Mouse (Mus musculus) hindbrain, embryonic 10.5 days (tissue): Measurements from ENCODE around the gene Cmtr2. TPM values are rescaled to one million over a fixed set of nuclear protein-coding genes. Genes with fewer than 3 reads are reported as not detected.

ENCODE experiments used
- DNase-seq: peaks from one replicate; pipeline ENCODE4 v3.0.0-alpha.2; 2017; ENCODE audit warnings: low spot score
- H3K27ac ChIP-seq: fragments of 300-500 bp; sonication (generic); 2 replicates; pipeline ENCODE4 v1.5.1; 2016; ENCODE audit warnings: mild to moderate bottlenecking, moderate library complexity
- H3K27me3 ChIP-seq: fragments of 300-500 bp; sonication (generic); 2 replicates; pipeline ENCODE4 v1.6.1; 2016; ENCODE audit warnings: mild to moderate bottlenecking; ENCODE audit not compliant: poor library complexity, insufficient read depth, severe bottlenecking
- H3K36me3 ChIP-seq: fragments of 300-500 bp; sonication (generic); 2 replicates; pipeline ENCODE4 v1.6.1; 2016; ENCODE audit warnings: mild to moderate bottlenecking, moderate library complexity
- H3K4me1 ChIP-seq: fragments of 300-500 bp; sonication (generic); replicated peaks from 2 replicates; pipeline ENCODE4 v1.6.1; 2016; ENCODE audit warnings: mild to moderate bottlenecking
- H3K4me3 ChIP-seq: fragments of 300-500 bp; sonication (generic); 2 replicates; pipeline ENCODE4 v1.5.1; 2016; ENCODE audit warnings: mild to moderate bottlenecking, moderate library complexity
- H3K9me3 ChIP-seq: fragments of 300-500 bp; sonication (generic); 2 replicates; pipeline ENCODE4 v1.6.1; 2016; ENCODE audit warnings: mild to moderate bottlenecking, moderate library complexity
- WGBS: fragments of 180-500 bp; shearing (Covaris S2); methylation state at CpG from one replicate; pipeline ENCODE4 v1.1.7; 2016; 5-methylcytosine and 5-hydroxymethylcytosine counted together
- polyA plus RNA-seq: library from polyadenylated mRNA; unstranded; fragments of >200 nt; fragmentation: Nextera tagmentation; extraction: Ambion mirVana; gene quantifications from 2 replicates; pipeline ENCODE4 v1.2.1, GENCODE M21; 2016

The Cmtr2 gene
- polyA plus RNA-seq, 1 experiment from 2014 or later = 9.6 TPM

- Histone ChIP-seq H3K9me3 (no peaks in the 10 kb centered on the region), H3K27me3 (peaks cover 2% of the 10 kb centered on the region; the same call in 1 of the 2 replicates), H3K27ac (no peak overlapping the region), H3K36me3 (peaks cover 6% of the 10 kb centered on the region), H3K4me3 (no peak overlapping the region), H3K4me1 (peaks cover 23% of the 10 kb centered on the region)
- DNase-seq = no peak
- 85% methylated on average over 5 of the region's 5 CpGs for WGBS
These were observed 788 bp downstream of the Cmtr2 start for GRCm38 (mm10) chr8:110216253-110216652.

- Histone ChIP-seq H3K4me1 (peaks cover 23% of the 10 kb centered on the region), H3K27ac (peak overlapping the region; percentile 87), H3K36me3 (peaks cover 16% of the 10 kb centered on the region), H3K9me3 (no peaks in the 10 kb centered on the region), H3K4me3 (peak overlapping the region; percentile 68), H3K27me3 (peaks cover 2% of the 10 kb centered on the region; the same call in 1 of the 2 replicates)
- WGBS = 31% methylated on average over 5 of the region's 5 CpGs
- DNase-seq = no peak
These were observed 1.7 kb downstream of the Cmtr2 start for GRCm38 (mm10) chr8:110217198-110217597.

- Histone ChIP-seq H3K4me3 (peak overlapping the region; percentile 68), H3K4me1 (peaks cover 23% of the 10 kb centered on the region), H3K27me3 (peaks cover 2% of the 10 kb centered on the region; the same call in 1 of the 2 replicates), H3K9me3 (no peaks in the 10 kb centered on the region), H3K27ac (peak overlapping the region; percentile 87), H3K36me3 (peaks cover 21% of the 10 kb centered on the region)
- DNase-seq = peak; percentile 100
- under 1% methylated on average over 43 of the region's 43 CpGs for WGBS
These were observed 2.2 kb downstream of the Cmtr2 start for GRCm38 (mm10) chr8:110217681-110218131.

- Histone ChIP-seq H3K4me1 (peaks cover 23% of the 10 kb centered on the region), H3K9me3 (no peaks in the 10 kb centered on the region), H3K27me3 (peaks cover 2% of the 10 kb centered on the region; the same call in 1 of the 2 replicates), H3K4me3 (peak overlapping the region; percentile 68), H3K36me3 (peaks cover 29% of the 10 kb centered on the region), H3K27ac (no peak overlapping the region)
- 79% methylated on average over 5 of the region's 5 CpGs for WGBS
- DNase-seq = no peak
These were observed 3.0 kb downstream of the Cmtr2 start for GRCm38 (mm10) chr8:110218511-110218910.

GRCm38 (mm10) chr8:110220936-110221335, 5.5 kb downstream of the Cmtr2 start:
- H3K4me3 ChIP-seq = no peak overlapping the region
- no peak overlapping the region for H3K27ac ChIP-seq
- no peak for DNase-seq
- H3K9me3 ChIP-seq = no peaks in the 10 kb centered on the region
- no peaks in the 10 kb centered on the region for H3K27me3 ChIP-seq
- H3K4me1 ChIP-seq = peaks cover 23% of the 10 kb centered on the region
- 94% methylated on average over 14 of the region's 14 CpGs for WGBS
- H3K36me3 ChIP-seq = peaks cover 50% of the 10 kb centered on the region

GRCm38 (mm10) chr8:110230803-110231202, 15.3 kb downstream of the Cmtr2 start:
- Histone ChIP-seq H3K4me1 (no peaks in the 10 kb centered on the region), H3K27me3 (no peaks in the 10 kb centered on the region), H3K9me3 (no peaks in the 10 kb centered on the region), H3K36me3 (0 out of 2 replicates have a peak, but pooled peaks cover 2% of the 10 kb centered on the region), H3K4me3 (no peak overlapping the region), H3K27ac (no peak overlapping the region)
- 82% methylated on average over 6 of the region's 6 CpGs for WGBS
- DNase-seq = no peak

- no peaks in the 10 kb centered on the region for H3K27me3 ChIP-seq
- H3K9me3 ChIP-seq = no peaks in the 10 kb centered on the region
- WGBS = 58% methylated on average over 7 of the region's 7 CpGs
- no peak overlapping the region for H3K4me3 ChIP-seq
- DNase-seq = no peak
- H3K4me1 ChIP-seq = peaks cover 7% of the 10 kb centered on the region
- no peaks in the 10 kb centered on the region for H3K36me3 ChIP-seq
- H3K27ac ChIP-seq = no peak overlapping the region
These were observed 27.1 kb downstream of the Cmtr2 start for GRCm38 (mm10) chr8:110242278-110243177.

- Histone ChIP-seq H3K27me3 (no peaks in the 10 kb centered on the region), H3K4me3 (no peak overlapping the region), H3K36me3 (no peaks in the 10 kb centered on the region), H3K4me1 (peaks cover 7% of the 10 kb centered on the region), H3K27ac (no peak overlapping the region), H3K9me3 (no peaks in the 10 kb centered on the region)
- 62% methylated on average over 2 of the region's 2 CpGs for WGBS
- DNase-seq = no peak
These were observed 29.1 kb downstream of the Cmtr2 start for GRCm38 (mm10) chr8:110244566-110244965.

GRCm38 (mm10) chr8:110247238-110247637, 31.8 kb downstream of the Cmtr2 start:
- 79% methylated on average over 6 of the region's 6 CpGs for WGBS
- no peaks in the 10 kb centered on the region for H3K9me3 ChIP-seq
- no peaks in the 10 kb centered on the region for H3K27me3 ChIP-seq
- peaks cover 5% of the 10 kb centered on the region for H3K4me1 ChIP-seq
- DNase-seq = no peak
- no peaks in the 10 kb centered on the region for H3K36me3 ChIP-seq
- H3K27ac ChIP-seq = no peak overlapping the region
- H3K4me3 ChIP-seq = no peak overlapping the region

GRCm38 (mm10) chr8:110253986-110254385, 38.5 kb downstream of the Cmtr2 start:
- no peak overlapping the region for H3K4me3 ChIP-seq
- no peak for DNase-seq
- H3K9me3 ChIP-seq = no peaks in the 10 kb centered on the region
- WGBS = 83% methylated on average over 4 of the region's 4 CpGs
- H3K27me3 ChIP-seq = no peaks in the 10 kb centered on the region
- H3K36me3 ChIP-seq = no peaks in the 10 kb centered on the region
- no peaks in the 10 kb centered on the region for H3K4me1 ChIP-seq
- no peak overlapping the region for H3K27ac ChIP-seq

GRCm38 (mm10) chr8:110265796-110266305, 50.4 kb downstream of the Cmtr2 start:
- Histone ChIP-seq H3K36me3 (no peaks in the 10 kb centered on the region), H3K4me1 (peaks cover 18% of the 10 kb centered on the region), H3K27me3 (0 out of 2 replicates have a peak, but pooled peaks cover 3% of the 10 kb centered on the region), H3K4me3 (no peak overlapping the region), H3K9me3 (no peaks in the 10 kb centered on the region), H3K27ac (no peak overlapping the region)
- no peak for DNase-seq
- WGBS = 75% methylated on average over 11 of the region's 11 CpGs

- WGBS = 1% methylated on average over 15 of the region's 15 CpGs
These were observed 51.3 kb downstream of the Cmtr2 start, which contains the start of gene Hydin for GRCm38 (mm10) chr8:110266741-110267140. Gene Hydin, plus strand, starts transcription at chr8:110266977.

GRCm38 (mm10) chr8:110267268-110267667, 51.8 kb downstream of the Cmtr2 start:
- no peak for DNase-seq
- H3K4me3 ChIP-seq = peak overlapping the region; percentile 57
- no peaks in the 10 kb centered on the region for H3K36me3 ChIP-seq
- H3K9me3 ChIP-seq = no peaks in the 10 kb centered on the region
- peaks cover 18% of the 10 kb centered on the region for H3K4me1 ChIP-seq
- peak overlapping the region; percentile 73 for H3K27ac ChIP-seq
- 0 out of 2 replicates have a peak, but pooled peaks cover 3% of the 10 kb centered on the region for H3K27me3 ChIP-seq
- WGBS = 14% methylated on average over 12 of the region's 12 CpGs

More at GRCm38 (mm10) chr8:110266741-110267140, 51.3 kb downstream of the Cmtr2 start, which contains the start of gene Hydin:
- 0 out of 2 replicates have a peak, but pooled peaks cover 3% of the 10 kb centered on the region for H3K27me3 ChIP-seq
- H3K4me1 ChIP-seq = peaks cover 18% of the 10 kb centered on the region
- peak; percentile 93 for DNase-seq
- peak within 1 kb of the TSS; percentile 73 for H3K27ac ChIP-seq
- peak within 1 kb of the TSS; percentile 57 for H3K4me3 ChIP-seq
- H3K36me3 ChIP-seq = no peaks in the 10 kb centered on the region
- H3K9me3 ChIP-seq = no peaks in the 10 kb centered on the region
